Mouse (Mus musculus) kidney, adult 2 months (tissue): ENCODE measurements at regions not wholly inside any gene's neighbourhood (a gene's known extent, or its start where the extent isn't known, plus 50 kb on each side); places are given as distances from the start of the nearest gene placed in this dataset.
"Not testable (repeated sequence)": the region's sequence is repeated elsewhere in the genome, so short reads cannot be mapped to it uniquely, and the experiment has no call there.

Experiments used
- DNase-seq: peaks from one replicate; pipeline ENCODE4 v3.0.0; 2021
- H3K27ac ChIP-seq: fragments of 200-500 bp; 2 replicates; pipeline ENCODE4 v1.5.1; 2012; ENCODE audit warnings: low read depth, low read length, control low read depth, inconsistent platforms; ENCODE audit not compliant: insufficient read depth
- H3K27me3 ChIP-seq: fragments of 200-500 bp; replicated peaks from 2 replicates; pipeline ENCODE4 v1.6.1; 2012; ENCODE audit warnings: mild to moderate bottlenecking, moderate library complexity, low read length, inconsistent platforms; ENCODE audit not compliant: control insufficient read depth, insufficient read depth
- H3K36me3 ChIP-seq: fragments of 200-500 bp; 2 replicates; pipeline ENCODE4 v1.6.1; 2012; ENCODE audit warnings: mild to moderate bottlenecking, moderate library complexity, low read length, inconsistent platforms; ENCODE audit not compliant: control insufficient read depth, insufficient read depth
- H3K4me1 ChIP-seq: fragments of 200-500 bp; 2 replicates; pipeline ENCODE4 v1.6.1; 2011; ENCODE audit warnings: low read length; ENCODE audit not compliant: control insufficient read depth, insufficient read depth
- H3K4me3 ChIP-seq: fragments of 200-500 bp; 2 replicates; pipeline ENCODE4 v1.5.1; 2011; ENCODE audit warnings: mild to moderate bottlenecking, low read depth, low read length, control low read depth; ENCODE audit not compliant: insufficient read depth
- WGBS: fragments of 180-500 bp; shearing (Covaris S2); methylation state at CpG from one replicate; pipeline ENCODE4 v1.1.7; 2018; 5-methylcytosine and 5-hydroxymethylcytosine counted together

DNA sequence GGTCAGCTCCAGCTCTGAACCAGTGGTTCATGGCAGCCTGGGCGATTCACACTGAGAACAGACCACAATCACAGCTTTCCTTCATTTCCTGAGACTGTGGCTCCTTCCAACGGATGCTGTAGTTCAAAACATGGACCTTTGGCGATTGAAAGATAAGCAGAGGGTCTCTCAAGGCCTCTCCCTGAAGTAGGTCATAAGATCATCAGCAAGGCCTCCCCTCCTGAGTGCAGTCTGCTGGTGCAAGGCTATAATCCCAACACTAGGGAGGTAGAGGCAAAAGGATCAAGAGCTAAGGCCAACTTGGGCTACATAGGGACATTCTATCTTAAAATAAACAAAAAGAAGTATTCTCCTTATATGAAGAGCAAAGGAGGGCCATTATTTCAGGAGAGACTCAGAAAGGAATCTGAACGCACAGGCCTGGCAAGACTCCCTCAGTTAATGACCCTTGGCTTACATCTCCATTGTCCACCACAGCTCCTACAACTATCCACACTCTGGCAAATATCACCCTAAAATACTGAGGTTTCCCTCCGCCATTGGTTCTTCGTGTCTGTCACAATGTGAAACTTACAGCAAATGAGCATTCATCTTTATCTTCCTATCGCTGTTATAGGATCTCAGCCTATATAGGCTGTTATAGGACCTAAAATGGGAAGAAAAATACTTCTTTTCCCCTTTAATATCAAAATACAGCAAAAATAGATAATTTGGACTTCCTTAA is 100.0 kb downstream of the Gm15319 start:
- H3K27ac ChIP-seq, H3K27me3 ChIP-seq, H3K4me3 ChIP-seq, H3K4me1 ChIP-seq, H3K36me3 ChIP-seq: not testable (repeated sequence)
- DNase-seq = peak; percentile 33
- 85% methylated on average over 6 of the region's 7 CpGs for WGBS

GRCm38 (mm10) chr8:20262253-20262652 is 100.8 kb downstream of the Gm15319 start:
- not testable (repeated sequence) for H3K4me1 ChIP-seq, H3K27me3 ChIP-seq, H3K27ac ChIP-seq, H3K36me3 ChIP-seq, H3K4me3 ChIP-seq
- 72% methylated on average over 2 of the region's 3 CpGs for WGBS
- peak; percentile 37 for DNase-seq

GRCm38 (mm10) chr8:20261452-20262181 is 101.4 kb downstream of the Gm15319 start:
- DNase-seq = peak; percentile 28
- WGBS = 50% methylated on average over 7 of the region's 9 CpGs
- H3K4me3 ChIP-seq, H3K4me1 ChIP-seq, H3K27me3 ChIP-seq, H3K36me3 ChIP-seq, H3K27ac ChIP-seq: not testable (repeated sequence)

- H3K27ac ChIP-seq, H3K27me3 ChIP-seq, H3K4me3 ChIP-seq, H3K4me1 ChIP-seq, H3K36me3 ChIP-seq: not testable (repeated sequence)
- peak; percentile 51 for DNase-seq
- 86% methylated on average over 2 of the region's 2 CpGs for WGBS
These were observed 102.0 kb downstream of the Gm15319 start for GRCm38 (mm10) chr8:20261007-20261406.

DNA sequence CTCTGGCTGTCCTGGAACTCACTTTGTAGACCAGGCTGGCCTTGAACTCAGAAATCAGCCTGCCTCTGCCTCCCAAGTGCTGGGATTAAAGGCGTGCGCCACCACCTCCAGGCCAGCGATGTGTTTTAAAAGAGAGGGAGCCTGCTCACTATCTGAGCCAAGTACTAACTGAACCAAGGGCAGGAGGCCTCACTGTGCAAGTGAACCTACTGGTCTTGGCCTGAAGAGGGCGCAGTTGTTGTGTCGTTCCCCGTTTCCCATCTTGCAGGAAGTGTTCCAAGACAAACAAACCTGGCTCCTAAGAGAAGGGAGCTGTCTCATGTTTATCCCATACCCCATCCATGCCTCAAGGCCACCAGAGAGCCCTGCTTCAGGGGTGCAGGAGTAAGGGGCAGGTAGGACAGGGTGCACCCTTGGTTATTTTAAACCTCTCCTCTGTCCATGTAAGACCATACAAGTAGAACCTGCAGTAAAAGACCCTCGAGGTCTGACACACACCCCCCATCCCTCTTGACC is 102.8 kb downstream of the Gm15319 start:
- H3K4me1 ChIP-seq, H3K4me3 ChIP-seq, H3K36me3 ChIP-seq, H3K27me3 ChIP-seq, H3K27ac ChIP-seq, DNase-seq: not testable (repeated sequence)
- WGBS = 73% methylated on average over 6 of the region's 7 CpGs

DNA sequence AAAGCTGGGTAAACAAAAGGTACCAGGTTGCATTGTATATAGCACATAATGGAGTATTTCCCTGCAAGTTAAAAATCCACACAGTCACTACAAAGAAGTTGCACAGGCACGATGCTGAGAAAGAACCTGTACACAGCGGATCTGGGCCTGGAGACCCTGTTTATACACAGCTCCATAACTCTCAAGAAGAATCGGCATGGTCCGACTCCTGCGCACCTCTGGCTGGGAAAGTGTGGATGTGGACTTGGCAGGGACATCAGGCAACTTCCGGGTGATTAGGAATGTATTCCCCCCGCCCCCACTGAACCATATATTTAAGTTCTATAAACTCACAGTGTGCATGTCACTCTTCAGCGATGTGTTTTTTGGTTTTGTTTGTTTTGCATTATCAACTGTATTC is 103.3 kb downstream of the Gm15319 start:
- not testable (repeated sequence) for H3K36me3 ChIP-seq, DNase-seq, H3K27ac ChIP-seq, H3K4me1 ChIP-seq, H3K4me3 ChIP-seq, H3K27me3 ChIP-seq
- 79% methylated on average over 8 of the region's 8 CpGs for WGBS
